Mouse (Mus musculus): ENCODE data around the gene Plekho2. TPM values are rescaled to one million over a fixed set of nuclear protein-coding genes. Genes with fewer than 3 reads are reported as not detected.

Plekho2 gene
- polyA plus RNA-seq, 1 experiment: 55.8 TPM

- H3K4me1 ChIP-seq (ENCODE audit: control insufficient read depth, insufficient read depth, insufficient read length): peaks cover 31% of the 10 kb centered on the region
- no peak overlapping the region; the same call in 1 of the 2 replicates for H3K4me3 ChIP-seq (ENCODE audit: extremely low read depth, insufficient read depth, insufficient read length)
- H3K27ac ChIP-seq (ENCODE audit: insufficient read depth, low read length): peak overlapping the region; percentile 4; the same call in 1 of the 2 replicates
These were observed 2.9 kb downstream of the Plekho2 start for GRCm38 (mm10) chr9:65576861-65577510.

GRCm38 (mm10) chr9:65575393-65576196 lies 4.2 kb downstream of the Plekho2 start:
- no peak for TF ChIP-seq CTCF (IDR thresholded peaks at IDR 0.05; ENCODE audit: extremely low read depth, insufficient read depth, insufficient read length, insufficient replicate concordance)
- no peak for TF ChIP-seq POLR2A (IDR thresholded peaks at IDR 0.05; ENCODE audit: low read depth, low read length)
- H3K4me1 ChIP-seq (ENCODE audit: control insufficient read depth, insufficient read depth, insufficient read length): peaks cover 31% of the 10 kb centered on the region
- WGBS: 41% methylated on average over 8 of the region's 8 CpGs
- H3K36me3 ChIP-seq (ENCODE audit: control insufficient read depth, insufficient read depth, low read length): peaks cover 15% of the 10 kb centered on the region
- no peaks in the 10 kb centered on the region for H3K27me3 ChIP-seq (ENCODE audit: control insufficient read depth, insufficient read depth, low read length)
- no peak for DNase-seq (ENCODE audit: low read depth in 1 of 2, low spot score in 2 of 2)
- H3K27ac ChIP-seq (ENCODE audit: insufficient read depth, low read length): peak overlapping the region; percentile 72
- H3K4me3 ChIP-seq (ENCODE audit: extremely low read depth, insufficient read depth, insufficient read length): no peak overlapping the region

More at GRCm38 (mm10) chr9:65576861-65577510, 2.9 kb downstream of the Plekho2 start:
- H3K27me3 ChIP-seq (ENCODE audit: control insufficient read depth, insufficient read depth, low read length): no peaks in the 10 kb centered on the region
- TF ChIP-seq POLR2A (IDR thresholded peaks at IDR 0.05; ENCODE audit: low read depth, low read length): no peak
- TF ChIP-seq CTCF (IDR thresholded peaks at IDR 0.05; ENCODE audit: extremely low read depth, insufficient read depth, insufficient read length, insufficient replicate concordance): no peak
- peaks cover 6% of the 10 kb centered on the region for H3K36me3 ChIP-seq (ENCODE audit: control insufficient read depth, insufficient read depth, low read length)
- WGBS: 58% methylated on average over 7 of the region's 7 CpGs
- no peak for DNase-seq (ENCODE audit: low read depth in 1 of 2, low spot score in 2 of 2)

- peaks cover 33% of the 10 kb centered on the region for H3K4me1 ChIP-seq (ENCODE audit: control insufficient read depth, insufficient read depth, insufficient read length)
- no peaks in the 10 kb centered on the region for H3K27me3 ChIP-seq (ENCODE audit: control insufficient read depth, insufficient read depth, low read length)
- H3K4me3 ChIP-seq (ENCODE audit: extremely low read depth, insufficient read depth, insufficient read length): no peak overlapping the region
- TF ChIP-seq CTCF (IDR thresholded peaks at IDR 0.05; ENCODE audit: extremely low read depth, insufficient read depth, insufficient read length, insufficient replicate concordance) (no peak), POLR2A (IDR thresholded peaks at IDR 0.05; ENCODE audit: low read depth, low read length) (no peak)
- H3K36me3 ChIP-seq (ENCODE audit: control insufficient read depth, insufficient read depth, low read length): peaks cover 16% of the 10 kb centered on the region
- H3K27ac ChIP-seq (ENCODE audit: insufficient read depth, low read length): peak overlapping the region; percentile 72
- DNase-seq (ENCODE audit: low read depth in 1 of 2, low spot score in 2 of 2): no peak
- 53% methylated on average over 11 of the region's 11 CpGs for WGBS
These were observed 5.1 kb downstream of the Plekho2 start for GRCm38 (mm10) chr9:65574513-65575392.

- Histone ChIP-seq H3K36me3 (ENCODE audit: control insufficient read depth, insufficient read depth, low read length) (peaks cover 22% of the 10 kb centered on the region), H3K4me3 (ENCODE audit: extremely low read depth, insufficient read depth, insufficient read length) (no peak overlapping the region), H3K4me1 (ENCODE audit: control insufficient read depth, insufficient read depth, insufficient read length) (peaks cover 34% of the 10 kb centered on the region), H3K27ac (ENCODE audit: insufficient read depth, low read length) (no peak overlapping the region), H3K27me3 (ENCODE audit: control insufficient read depth, insufficient read depth, low read length) (no peaks in the 10 kb centered on the region)
- 92% methylated on average over 6 of the region's 6 CpGs for WGBS
- TF ChIP-seq CTCF (IDR thresholded peaks at IDR 0.05; ENCODE audit: extremely low read depth, insufficient read depth, insufficient read length, insufficient replicate concordance) (no peak), POLR2A (IDR thresholded peaks at IDR 0.05; ENCODE audit: low read depth, low read length) (no peak)
- no peak for DNase-seq (ENCODE audit: low read depth in 1 of 2, low spot score in 2 of 2)
These were observed 7.0 kb downstream of the Plekho2 start for GRCm38 (mm10) chr9:65572837-65573236.

- peaks cover 6% of the 10 kb centered on the region; the same call in 1 of the 2 replicates for H3K4me1 ChIP-seq (ENCODE audit: control insufficient read depth, insufficient read depth, insufficient read length)
- peak overlapping the region; percentile 60; the same call in 1 of the 2 replicates for H3K27ac ChIP-seq (ENCODE audit: insufficient read depth, low read length)
- DNase-seq (ENCODE audit: low read depth in 1 of 2, low spot score in 2 of 2): no peak
These were observed 10.3 kb downstream of the Plekho2 start for GRCm38 (mm10) chr9:65569491-65569971.

GRCm38 (mm10) chr9:65568787-65569186 lies 11.1 kb downstream of the Plekho2 start:
- Histone ChIP-seq H3K4me1 (ENCODE audit: control insufficient read depth, insufficient read depth, insufficient read length) (peaks cover 5% of the 10 kb centered on the region; the same call in 1 of the 2 replicates), H3K27ac (ENCODE audit: insufficient read depth, low read length) (no peak overlapping the region; the same call in 1 of the 2 replicates), H3K4me3 (ENCODE audit: extremely low read depth, insufficient read depth, insufficient read length) (no peak overlapping the region), H3K27me3 (ENCODE audit: control insufficient read depth, insufficient read depth, low read length) (no peaks in the 10 kb centered on the region), H3K36me3 (ENCODE audit: control insufficient read depth, insufficient read depth, low read length) (peaks cover 38% of the 10 kb centered on the region)
- TF ChIP-seq POLR2A (IDR thresholded peaks at IDR 0.05; ENCODE audit: low read depth, low read length): no peak
- TF ChIP-seq CTCF (IDR thresholded peaks at IDR 0.05; ENCODE audit: extremely low read depth, insufficient read depth, insufficient read length, insufficient replicate concordance): no peak
- DNase-seq (ENCODE audit: low read depth in 1 of 2, low spot score in 2 of 2): no peak
- WGBS: 80% methylated on average over 6 of the region's 6 CpGs

More at GRCm38 (mm10) chr9:65569491-65569971, 10.3 kb downstream of the Plekho2 start:
- Histone ChIP-seq H3K4me3 (ENCODE audit: extremely low read depth, insufficient read depth, insufficient read length) (no peak overlapping the region), H3K36me3 (ENCODE audit: control insufficient read depth, insufficient read depth, low read length) (peaks cover 35% of the 10 kb centered on the region), H3K27me3 (ENCODE audit: control insufficient read depth, insufficient read depth, low read length) (no peaks in the 10 kb centered on the region)
- 57% methylated on average over 6 of the region's 6 CpGs for WGBS
- TF ChIP-seq POLR2A (IDR thresholded peaks at IDR 0.05; ENCODE audit: low read depth, low read length): no peak
- no peak for TF ChIP-seq CTCF (IDR thresholded peaks at IDR 0.05; ENCODE audit: extremely low read depth, insufficient read depth, insufficient read length, insufficient replicate concordance)

All from spleen, adult 2 months (tissue).